Mouse (Mus musculus): ENCODE data around the gene Pi4kb.

GRCm38 (mm10) chr3:95042166-95042837, 67.8 kb downstream of the Pi4kb start, which contains the start of gene Psmd4:
- TF ChIP-seq POLR2A (IDR thresholded peaks at IDR 0.05; ENCODE audit: low read depth, low read length): peak; percentile 93
- no peak for TF ChIP-seq CTCF (IDR thresholded peaks at IDR 0.05; ENCODE audit: extremely low read depth, insufficient read length, insufficient replicate concordance, low read depth, low read length)

All from small intestine, adult 2 months (tissue).